Mouse (Mus musculus) midbrain, embryonic 16.5 days (tissue): ENCODE results near the gene Vwa8. TPM values are rescaled to one million over a fixed set of nuclear protein-coding genes. Genes with fewer than 3 reads are reported as not detected.

Experiments
- ATAC-seq: fragments of 200-750 bp; cut with Nextera tagmentation; 2 replicates; pipeline ENCODE4 v1.8.0; 2017; ENCODE audit warnings: moderate TSS enrichment
- H3K27ac ChIP-seq: fragments of 300-500 bp; sonication (generic); 2 replicates; pipeline ENCODE4 v1.5.1; 2014; ENCODE audit warnings: mild to moderate bottlenecking, low read length, mixed read lengths
- H3K27me3 ChIP-seq: fragments of 300-500 bp; sonication (generic); 2 replicates; pipeline ENCODE4 v1.6.1; 2014; ENCODE audit warnings: low read depth, low read length, mixed read lengths; ENCODE audit not compliant: control insufficient read depth, insufficient read depth
- H3K36me3 ChIP-seq: fragments of 300-500 bp; sonication (generic); 2 replicates; pipeline ENCODE4 v1.6.1; 2014; ENCODE audit warnings: mild to moderate bottlenecking, low read length, moderate library complexity, mixed read lengths; ENCODE audit not compliant: control insufficient read depth, insufficient read depth
- H3K4me1 ChIP-seq: fragments of 300-500 bp; sonication (generic); 2 replicates; pipeline ENCODE4 v1.6.1; 2014; ENCODE audit warnings: mild to moderate bottlenecking, low read length, mixed read lengths; ENCODE audit not compliant: control insufficient read depth, insufficient read depth
- H3K4me2 ChIP-seq: fragments of 300-500 bp; sonication (generic); 2 replicates; pipeline ENCODE4 v1.6.1; 2014; ENCODE audit warnings: mild to moderate bottlenecking, low read length, mixed read lengths
- H3K4me3 ChIP-seq: fragments of 300-500 bp; sonication (generic); 2 replicates; pipeline ENCODE4 v1.5.1; 2014; ENCODE audit warnings: low read depth, mild to moderate bottlenecking, low read length, moderate library complexity, mixed read lengths
- H3K9ac ChIP-seq: fragments of 300-500 bp; sonication (generic); 2 replicates; pipeline ENCODE4 v1.6.1; 2014; ENCODE audit warnings: low read depth, low read length, mixed read lengths
- H3K9me3 ChIP-seq: fragments of 300-500 bp; sonication (generic); replicated peaks from 2 replicates; pipeline ENCODE4 v1.6.1; 2014; ENCODE audit warnings: mild to moderate bottlenecking, low read length, mixed read lengths; ENCODE audit not compliant: control insufficient read depth, poor library complexity, severe bottlenecking
- WGBS: fragments of 180-500 bp; shearing (Covaris S2); extraction: QIAGEN DNeasy Blood & Tissue Kit; methylation state at CpG from one replicate; pipeline ENCODE4 v1.1.7; 2014; 5-methylcytosine and 5-hydroxymethylcytosine counted together
- polyA plus RNA-seq: library from polyadenylated mRNA; unstranded; fragments of >200 nt; fragmentation: Nextera tagmentation; extraction: Ambion mirVana; gene quantifications from 2 replicates; pipeline ENCODE4 v1.2.1, GENCODE M21; 2015

Gene Vwa8
- polyA plus RNA-seq, 1 experiment from 2014 or later: 7.3 TPM

DNA sequence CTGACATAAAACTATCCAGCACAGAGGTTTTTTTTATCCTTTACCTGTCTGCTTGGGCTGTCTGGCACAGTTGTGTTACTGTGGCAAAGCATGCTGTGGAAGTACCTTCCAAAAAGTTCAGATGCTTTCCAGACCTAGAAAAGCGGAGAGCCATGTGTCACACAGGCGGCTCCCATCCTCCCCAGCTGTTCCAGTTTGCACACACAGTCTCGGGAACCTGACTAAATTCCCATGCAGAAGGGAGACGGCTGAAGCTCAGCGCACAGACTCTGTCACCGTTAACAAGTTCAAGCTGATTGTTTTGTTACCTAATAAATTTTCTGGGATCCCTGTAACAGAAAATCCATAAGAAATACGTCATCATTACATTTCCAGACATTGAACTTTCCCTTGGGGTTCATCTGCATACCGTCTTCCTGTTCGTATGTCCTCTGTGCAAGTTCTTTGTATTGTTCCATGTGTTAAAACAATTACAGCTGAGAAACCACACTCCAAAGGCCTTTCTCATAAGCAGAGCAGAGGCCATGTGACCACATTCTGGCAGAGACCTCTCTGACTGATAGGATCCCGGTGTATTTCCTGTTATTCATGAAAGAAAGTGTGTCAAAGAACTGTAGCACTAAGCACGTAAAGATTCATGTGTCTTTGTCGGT, 331.4 kb downstream of the Vwa8 start:
- Histone ChIP-seq H3K27ac (no peak overlapping the region), H3K4me3 (no peak overlapping the region), H3K9me3 (no peaks in the 10 kb centered on the region), H3K4me2 (no peak overlapping the region), H3K36me3 (peaks cover 2% of the 10 kb centered on the region; the same call in 1 of the 2 replicates), H3K4me1 (no peaks in the 10 kb centered on the region), H3K27me3 (no peaks in the 10 kb centered on the region), H3K9ac (no peak overlapping the region)
- ATAC-seq: no peak
- WGBS: 74% methylated on average over 12 of the region's 12 CpGs

DNA sequence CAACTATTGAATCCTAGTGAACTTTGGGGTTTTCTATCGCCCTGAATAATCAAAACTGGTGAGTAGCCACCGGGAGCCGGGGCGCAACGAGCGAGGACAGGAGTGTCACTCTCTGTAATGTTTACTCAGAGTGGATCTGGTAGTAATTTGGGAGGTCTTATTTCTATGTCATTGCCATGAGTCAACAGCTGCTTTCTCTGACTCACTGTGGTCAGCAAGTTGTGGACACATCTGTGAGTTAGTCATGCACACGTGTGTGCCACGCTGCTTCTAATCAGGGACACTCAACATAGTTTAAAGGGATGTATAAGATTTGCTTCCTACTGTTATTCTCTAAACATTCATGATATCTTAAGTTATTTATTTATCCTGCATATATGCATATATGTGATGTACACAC, 332.9 kb downstream of the Vwa8 start:
- Histone ChIP-seq H3K27ac (no peak overlapping the region), H3K4me2 (no peak overlapping the region), H3K9ac (no peak overlapping the region), H3K4me1 (no peaks in the 10 kb centered on the region), H3K4me3 (no peak overlapping the region), H3K36me3 (no peaks in the 10 kb centered on the region; the same call in 1 of the 2 replicates), H3K9me3 (no peaks in the 10 kb centered on the region), H3K27me3 (no peaks in the 10 kb centered on the region)
- ATAC-seq: no peak
- 94% methylated on average over 8 of the region's 8 CpGs for WGBS

DNA sequence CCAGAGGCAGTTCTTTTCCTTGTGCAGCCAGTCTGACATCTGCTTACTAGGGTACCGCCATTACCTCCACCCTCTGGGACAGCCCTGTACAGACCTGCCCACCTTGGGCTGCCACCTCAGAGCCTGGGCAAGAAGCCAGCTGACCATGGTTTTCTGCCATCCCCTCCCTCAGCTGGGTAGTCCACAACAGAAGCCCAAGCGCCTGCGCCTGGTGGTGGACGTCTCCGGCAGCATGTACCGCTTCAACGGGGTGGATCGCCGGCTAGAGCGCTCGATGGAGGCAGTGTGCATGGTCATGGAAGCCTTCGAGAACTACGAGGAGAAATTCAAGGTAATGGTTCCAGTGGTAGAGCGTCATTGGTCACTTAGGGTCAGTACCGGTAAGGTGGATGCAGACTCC, 333.9 kb downstream of the Vwa8 start:
- Histone ChIP-seq H3K4me1 (no peaks in the 10 kb centered on the region), H3K9ac (no peak overlapping the region), H3K27ac (no peak overlapping the region), H3K9me3 (no peaks in the 10 kb centered on the region), H3K36me3 (peaks cover 2% of the 10 kb centered on the region), H3K4me3 (no peak overlapping the region), H3K4me2 (no peak overlapping the region), H3K27me3 (no peaks in the 10 kb centered on the region)
- ATAC-seq: no peak
- 95% methylated on average over 15 of the region's 15 CpGs for WGBS

DNA sequence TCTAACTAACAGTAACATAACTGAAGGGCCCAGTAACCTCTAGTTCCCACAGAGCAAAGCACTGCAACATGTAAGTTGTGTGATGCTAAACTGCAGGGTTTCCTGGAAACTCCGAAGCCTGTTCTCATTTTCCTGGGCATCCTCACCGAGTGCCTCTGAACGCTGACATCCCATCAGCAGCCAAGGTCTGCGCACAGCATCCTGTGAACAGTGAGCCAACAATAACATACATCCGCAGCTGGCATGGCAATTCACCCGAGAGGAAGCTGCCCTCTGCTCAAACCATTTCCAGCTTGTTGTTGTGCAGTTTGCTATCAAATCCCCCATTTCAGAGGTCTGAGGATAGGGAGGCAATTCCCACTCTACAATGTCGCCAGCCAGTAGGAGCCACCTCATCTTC, 334.4 kb downstream of the Vwa8 start:
- no peak overlapping the region for H3K27ac ChIP-seq
- H3K9ac ChIP-seq: no peak overlapping the region
- WGBS: 80% methylated on average over 7 of the region's 7 CpGs
- H3K4me2 ChIP-seq: no peak overlapping the region
- ATAC-seq: no peak
- no peaks in the 10 kb centered on the region for H3K9me3 ChIP-seq
- H3K4me1 ChIP-seq: no peaks in the 10 kb centered on the region
- no peaks in the 10 kb centered on the region for H3K27me3 ChIP-seq
- H3K4me3 ChIP-seq: no peak overlapping the region
- H3K36me3 ChIP-seq: peaks cover 3% of the 10 kb centered on the region

DNA sequence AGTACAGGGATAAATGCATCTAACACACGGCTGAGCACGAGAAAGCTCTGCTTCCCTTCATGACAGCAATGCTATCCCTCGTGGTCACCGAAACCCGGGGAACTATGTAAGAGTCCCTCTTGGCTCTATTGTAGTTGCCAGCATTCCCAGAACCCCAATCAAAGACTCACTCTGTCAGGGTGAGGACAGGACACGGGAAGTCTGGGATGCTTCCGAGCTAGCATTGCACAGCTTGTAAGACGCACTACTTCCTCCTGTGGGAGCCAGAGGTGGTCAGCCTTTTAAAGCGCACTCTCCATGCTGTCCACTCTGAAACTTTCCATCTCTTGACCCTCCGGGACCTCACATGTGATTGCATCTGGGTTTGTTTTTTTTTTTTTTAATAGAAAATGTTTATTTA, 335.2 kb downstream of the Vwa8 start:
- no peak overlapping the region for H3K27ac ChIP-seq
- 80% methylated on average over 10 of the region's 10 CpGs for WGBS
- H3K9me3 ChIP-seq: no peaks in the 10 kb centered on the region
- no peaks in the 10 kb centered on the region for H3K27me3 ChIP-seq
- H3K36me3 ChIP-seq: peaks cover 3% of the 10 kb centered on the region
- no peak for ATAC-seq
- H3K9ac ChIP-seq: no peak overlapping the region
- no peaks in the 10 kb centered on the region for H3K4me1 ChIP-seq
- H3K4me2 ChIP-seq: no peak overlapping the region
- no peak overlapping the region for H3K4me3 ChIP-seq

DNA sequence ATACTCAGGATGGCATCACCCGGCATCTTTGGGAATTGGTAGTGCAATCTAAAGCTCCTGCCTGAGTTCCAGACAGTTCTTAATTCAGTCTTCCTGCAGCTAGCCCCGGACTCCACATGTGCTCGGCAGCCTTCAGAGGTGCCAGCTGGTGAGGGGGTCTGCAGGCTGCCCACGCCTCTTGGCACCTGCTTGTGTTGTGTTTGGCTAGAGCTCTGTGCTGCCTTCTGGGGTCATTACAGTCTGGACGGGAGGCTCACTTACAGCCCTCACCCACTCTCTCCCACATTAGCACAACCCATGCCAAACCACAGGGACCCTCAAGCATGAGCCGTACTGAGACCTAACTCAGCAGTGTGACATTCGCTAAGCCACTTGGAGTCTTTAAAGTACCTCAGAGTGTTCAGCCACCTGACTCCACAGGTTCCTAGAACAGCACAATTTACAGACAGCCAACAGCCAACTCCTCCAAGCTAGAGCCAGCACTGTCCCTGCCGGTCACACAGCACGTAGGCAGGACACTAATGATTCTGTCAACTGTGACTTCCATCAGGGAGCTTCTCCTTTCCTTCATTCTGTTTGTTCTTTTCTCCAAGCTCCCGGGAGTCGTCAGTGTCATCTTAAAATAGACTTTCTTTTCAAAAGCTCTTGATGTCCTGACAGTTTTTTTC, 336.3 kb downstream of the Vwa8 start:
- Histone ChIP-seq H3K4me3 (no peak overlapping the region), H3K36me3 (peaks cover 3% of the 10 kb centered on the region), H3K4me1 (no peaks in the 10 kb centered on the region), H3K27ac (no peak overlapping the region), H3K4me2 (no peak overlapping the region), H3K9me3 (no peaks in the 10 kb centered on the region), H3K9ac (no peak overlapping the region), H3K27me3 (no peaks in the 10 kb centered on the region)
- peak; percentile 51 for ATAC-seq
- WGBS: 55% methylated on average over 11 of the region's 11 CpGs

DNA sequence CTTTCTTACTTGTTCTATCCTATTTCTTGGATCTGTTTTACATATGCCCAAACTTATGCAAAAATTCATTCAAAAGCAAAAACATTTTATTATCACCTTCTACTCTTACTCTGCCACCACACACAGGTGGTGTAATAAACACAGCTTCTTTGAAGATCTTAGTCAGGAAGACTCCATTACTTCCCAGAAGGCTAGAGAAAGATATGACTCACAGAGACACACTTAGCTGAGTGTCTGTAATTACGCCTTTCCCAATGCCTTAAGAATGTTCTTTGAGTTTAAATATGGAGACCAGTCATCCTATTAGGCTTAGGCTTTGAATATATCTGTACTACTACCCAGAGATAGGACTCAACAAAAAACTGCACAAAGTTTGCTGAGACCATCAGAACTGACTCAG, 338.1 kb downstream of the Vwa8 start:
- Histone ChIP-seq H3K27ac (no peak overlapping the region), H3K36me3 (peaks cover 3% of the 10 kb centered on the region), H3K9ac (no peak overlapping the region), H3K9me3 (no peaks in the 10 kb centered on the region), H3K27me3 (no peaks in the 10 kb centered on the region), H3K4me3 (no peak overlapping the region), H3K4me1 (no peaks in the 10 kb centered on the region), H3K4me2 (no peak overlapping the region)
- 96% methylated on average over 1 of the region's 1 CpGs for WGBS
- ATAC-seq: no peak

DNA sequence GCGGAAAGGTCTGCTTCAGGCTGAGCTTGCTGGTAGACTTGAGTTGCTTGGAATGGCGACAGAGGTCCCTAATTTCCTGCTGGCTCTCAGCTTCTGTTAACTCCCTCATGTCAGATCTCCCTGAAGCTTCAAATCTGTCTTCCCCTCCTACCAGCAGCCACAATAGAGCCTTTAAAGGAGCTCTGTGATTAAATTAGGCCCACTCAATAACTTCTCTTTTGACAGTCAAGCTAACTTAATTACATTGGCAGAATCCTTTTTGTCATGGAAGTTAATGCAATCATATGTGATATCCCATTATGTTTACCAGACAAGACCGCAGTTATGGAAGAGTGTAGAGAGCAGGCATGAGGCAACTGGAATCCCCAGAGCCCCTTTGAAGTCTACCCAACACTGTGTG, 347.9 kb downstream of the Vwa8 start:
- Histone ChIP-seq H3K4me1 (peaks cover 7% of the 10 kb centered on the region; the same call in 1 of the 2 replicates), H3K9me3 (no peaks in the 10 kb centered on the region), H3K4me3 (no peak overlapping the region), H3K9ac (no peak overlapping the region), H3K36me3 (no peaks in the 10 kb centered on the region), H3K4me2 (no peak overlapping the region), H3K27me3 (no peaks in the 10 kb centered on the region), H3K27ac (no peak overlapping the region)
- no peak for ATAC-seq
- 40% methylated on average over 3 of the region's 3 CpGs for WGBS

DNA sequence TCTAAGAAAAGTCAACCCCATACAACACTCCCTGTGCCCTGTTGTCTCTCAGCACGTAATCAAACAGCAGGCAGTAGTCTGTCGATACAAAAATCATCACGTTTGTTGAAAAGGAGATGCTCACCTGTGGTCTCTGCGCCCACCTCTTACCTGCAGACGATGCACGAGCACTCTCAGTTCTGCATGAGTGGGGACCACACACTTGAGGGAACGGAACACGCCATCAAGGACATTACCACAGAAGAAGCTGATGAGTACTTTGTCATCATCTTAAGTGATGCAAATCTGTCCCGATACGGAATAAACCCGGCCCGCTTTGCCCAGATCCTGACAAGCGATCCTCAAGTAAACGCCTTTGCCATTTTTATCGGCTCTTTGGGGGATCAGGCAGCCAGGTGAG, 349.2 kb downstream of the Vwa8 start:
- no peak overlapping the region for H3K27ac ChIP-seq
- no peak overlapping the region for H3K9ac ChIP-seq
- no peaks in the 10 kb centered on the region for H3K36me3 ChIP-seq
- H3K9me3 ChIP-seq: no peaks in the 10 kb centered on the region
- H3K4me1 ChIP-seq: peaks cover 10% of the 10 kb centered on the region
- no peak overlapping the region for H3K4me2 ChIP-seq
- H3K27me3 ChIP-seq: no peaks in the 10 kb centered on the region
- no peak for ATAC-seq
- H3K4me3 ChIP-seq: no peak overlapping the region
- WGBS: 93% methylated on average over 15 of the region's 15 CpGs
